Mouse (Mus musculus) liver, adult 2 months (tissue): Measurements from ENCODE around the gene Adh1. TPM values are rescaled to one million over a fixed set of nuclear protein-coding genes. Genes with fewer than 3 reads are reported as not detected.

Experiments used
- DNase-seq: peaks from one replicate; pipeline ENCODE4 v3.0.0-alpha.2; 2011; ENCODE audit warnings: low read depth, low spot score; ENCODE audit errors: extremely low read depth
- H3K27ac ChIP-seq: fragments of 200-500 bp; replicated peaks from 2 replicates; pipeline ENCODE4 v1.5.1; 2012; ENCODE audit warnings: low read depth, mild to moderate bottlenecking, control low read depth, inconsistent platforms, low read length; ENCODE audit not compliant: insufficient read depth
- H3K27me3 ChIP-seq: fragments of 200-500 bp; 2 replicates; pipeline ENCODE4 v1.6.1; 2012; ENCODE audit warnings: mild to moderate bottlenecking, moderate library complexity, low read length, inconsistent platforms; ENCODE audit not compliant: control insufficient read depth, insufficient read depth
- H3K36me3 ChIP-seq: fragments of 200-500 bp; 2 replicates; pipeline ENCODE4 v1.6.1; 2012; ENCODE audit warnings: low read length, inconsistent platforms; ENCODE audit not compliant: control insufficient read depth, insufficient read depth
- H3K4me1 ChIP-seq: fragments of 200-500 bp; 2 replicates; pipeline ENCODE4 v1.6.1; 2011; ENCODE audit warnings: low read length; ENCODE audit not compliant: control insufficient read depth, insufficient read depth
- H3K4me3 ChIP-seq: fragments of 200-500 bp; 2 replicates; pipeline ENCODE4 v1.5.1; 2011; ENCODE audit warnings: low read depth, mild to moderate bottlenecking, control low read depth, low read length, moderate library complexity; ENCODE audit not compliant: insufficient read depth
- H3K79me2 ChIP-seq: fragments of 200-500 bp; 2 replicates; pipeline ENCODE4 v1.6.1; 2012; ENCODE audit warnings: inconsistent platforms, mild to moderate bottlenecking, low read length, moderate library complexity; ENCODE audit not compliant: control insufficient read depth, insufficient read depth
- H3K9ac ChIP-seq: fragments of 200-500 bp; 2 replicates; pipeline ENCODE4 v1.6.1; 2012; ENCODE audit warnings: low read depth, mild to moderate bottlenecking, control low read depth, inconsistent platforms, low read length
- CTCF ChIP-seq: fragments of 200-500 bp; IDR thresholded peaks from 2 replicates; pipeline ENCODE4 v1.5.1; 2011; ENCODE audit warnings: low read depth, low read length, control low read depth
- POLR2A ChIP-seq: fragments of 200-500 bp; IDR thresholded peaks from 2 replicates; pipeline ENCODE4 v1.6.1; 2011; ENCODE audit warnings: low read length, control low read depth; ENCODE audit not compliant: insufficient read depth; ENCODE audit errors: extremely low read depth
- WGBS: fragments of 180-500 bp; shearing (Covaris S2); methylation state at CpG from one replicate; pipeline ENCODE4 v1.1.7; 2018; 5-methylcytosine and 5-hydroxymethylcytosine counted together
- polyA plus RNA-seq: library from polyadenylated mRNA; depleted of rRNA; stranded (reverse); fragments of >200 nt; gene quantifications from 2 replicates; pipeline ENCODE4 v1.2.3, GENCODE M21; 2012
- total RNA-seq: library from RNA; depleted of rRNA; stranded (reverse); fragments of >200 nt; gene quantifications from 2 replicates; pipeline ENCODE4 v1.2.3, GENCODE M21; 2014

Gene Adh1
- total and polyA plus RNA-seq, 2 experiments = 3,191 to 3,373 TPM

GRCm38 (mm10) chr3:138263154-138263930 is 2.6 kb downstream of the Adh1 start:
- Histone ChIP-seq H3K79me2 (no peaks in the 10 kb centered on the region), H3K36me3 (no peaks in the 10 kb centered on the region), H3K4me3 (no peak overlapping the region), H3K27me3 (no peaks in the 10 kb centered on the region), H3K9ac (0 out of 2 replicates have a peak overlapping the region, but pooled peaks have one; percentile 32), H3K27ac (peak overlapping the region; percentile 84), H3K4me1 (peaks cover 28% of the 10 kb centered on the region)
- 22% methylated on average over 5 of the region's 5 CpGs for WGBS
- peak; percentile 95 for DNase-seq
- TF ChIP-seq CTCF (no peak), POLR2A (no peak)

GRCm38 (mm10) chr3:138264648-138265047 is 3.9 kb downstream of the Adh1 start:
- no peak overlapping the region for H3K9ac ChIP-seq
- H3K4me3 ChIP-seq = no peak overlapping the region
- TF ChIP-seq CTCF = no peak
- TF ChIP-seq POLR2A = no peak
- H3K79me2 ChIP-seq = no peaks in the 10 kb centered on the region
- H3K27ac ChIP-seq = no peak overlapping the region
- no peak for DNase-seq
- H3K36me3 ChIP-seq = no peaks in the 10 kb centered on the region
- WGBS = 84% methylated on average over 3 of the region's 3 CpGs
- peaks cover 28% of the 10 kb centered on the region for H3K4me1 ChIP-seq
- no peaks in the 10 kb centered on the region for H3K27me3 ChIP-seq

DNA sequence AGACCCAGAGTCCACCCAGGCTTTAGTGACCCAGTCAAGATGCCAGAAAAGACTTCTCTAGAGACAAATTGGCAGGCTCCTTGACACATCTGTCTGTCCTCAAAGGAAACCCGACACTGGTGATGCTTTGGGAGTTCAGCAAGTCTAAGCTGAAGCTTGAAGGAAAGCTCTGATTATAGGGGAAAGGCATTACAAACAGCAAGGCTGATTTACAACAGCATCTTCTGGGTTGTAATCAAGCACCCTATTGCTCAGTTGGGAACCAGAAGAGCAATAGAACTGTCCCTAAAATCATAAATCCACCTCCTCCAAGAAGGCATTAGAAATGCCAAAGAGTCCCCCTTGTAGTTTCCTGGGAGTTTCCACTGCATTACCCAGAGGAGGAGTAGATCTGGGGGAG is 9.7 kb downstream of the Adh1 start:
- Histone ChIP-seq H3K36me3 (no peaks in the 10 kb centered on the region), H3K4me1 (peaks cover 10% of the 10 kb centered on the region; the same call in 1 of the 2 replicates), H3K9ac (no peak overlapping the region), H3K27ac (no peak overlapping the region), H3K4me3 (no peak overlapping the region), H3K27me3 (no peaks in the 10 kb centered on the region), H3K79me2 (no peaks in the 10 kb centered on the region)
- no peak for DNase-seq
- no peak for TF ChIP-seq CTCF
- TF ChIP-seq POLR2A = no peak
- 76% methylated on average over 1 of the region's 1 CpGs for WGBS

GRCm38 (mm10) chr3:138271297-138271696 is 10.5 kb downstream of the Adh1 start:
- no peak for DNase-seq
- TF ChIP-seq CTCF = no peak
- no peak for TF ChIP-seq POLR2A
- H3K27me3 ChIP-seq = no peaks in the 10 kb centered on the region
- peaks cover 8% of the 10 kb centered on the region; the same call in 1 of the 2 replicates for H3K4me1 ChIP-seq
- H3K4me3 ChIP-seq = no peak overlapping the region
- H3K27ac ChIP-seq = no peak overlapping the region
- WGBS = 95% methylated on average over 2 of the region's 2 CpGs
- H3K36me3 ChIP-seq = no peaks in the 10 kb centered on the region
- H3K79me2 ChIP-seq = no peaks in the 10 kb centered on the region
- no peak overlapping the region for H3K9ac ChIP-seq

GRCm38 (mm10) chr3:138273080-138273479 is 12.3 kb downstream of the Adh1 start:
- H3K36me3 ChIP-seq = no peaks in the 10 kb centered on the region
- no peak overlapping the region for H3K4me3 ChIP-seq
- TF ChIP-seq POLR2A (no peak), CTCF (no peak)
- DNase-seq = no peak
- no peak overlapping the region for H3K9ac ChIP-seq
- 80% methylated on average over 7 of the region's 7 CpGs for WGBS
- H3K4me1 ChIP-seq = peaks cover 9% of the 10 kb centered on the region; the same call in 1 of the 2 replicates
- H3K27me3 ChIP-seq = no peaks in the 10 kb centered on the region
- H3K79me2 ChIP-seq = no peaks in the 10 kb centered on the region
- H3K27ac ChIP-seq = no peak overlapping the region

DNA sequence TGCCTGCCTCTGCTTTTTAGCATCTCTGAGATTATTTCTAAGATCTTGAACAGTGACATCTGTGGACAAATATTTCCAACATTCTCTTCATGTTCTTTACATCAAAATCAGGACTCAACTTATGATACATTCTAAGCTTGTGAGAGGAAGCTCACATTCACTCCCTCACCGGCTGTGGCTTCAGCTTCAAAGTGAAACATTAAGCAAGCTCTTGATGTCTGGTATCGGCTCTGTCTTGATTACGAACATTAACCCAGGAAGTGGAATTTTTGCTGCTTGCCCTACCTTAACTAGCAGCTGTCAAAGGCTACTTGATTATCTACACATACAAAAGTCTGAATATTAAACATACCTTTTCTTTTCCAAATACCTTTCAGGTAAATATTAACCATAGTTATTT is 14.3 kb downstream of the Adh1 start:
- peak; percentile 39 for DNase-seq
- Histone ChIP-seq H3K4me3 (no peak overlapping the region), H3K79me2 (no peaks in the 10 kb centered on the region), H3K27ac (no peak overlapping the region), H3K4me1 (peaks cover 9% of the 10 kb centered on the region; the same call in 1 of the 2 replicates), H3K9ac (no peak overlapping the region), H3K36me3 (peaks cover 9% of the 10 kb centered on the region), H3K27me3 (no peaks in the 10 kb centered on the region)
- TF ChIP-seq CTCF = no peak
- no peak for TF ChIP-seq POLR2A
- 23% methylated on average over 3 of the region's 3 CpGs for WGBS
